Mouse (Mus musculus) embryonic fibroblast, embryonic 13.5 days (primary cell): ENCODE measurements at regions not wholly inside any gene's neighbourhood (a gene's known extent, or its start where the extent isn't known, plus 50 kb on each side); places are given as distances from the start of the nearest gene placed in this dataset.

ENCODE experiments used
- CTCF ChIP-seq: IDR thresholded peaks from 2 replicates; pipeline ENCODE4 v1.5.1; 2011; ENCODE audit warnings: mild to moderate bottlenecking, control low read depth, low read length, moderate library complexity, borderline replicate concordance; ENCODE audit not compliant: insufficient read depth
- POLR2A ChIP-seq: IDR thresholded peaks from 2 replicates; pipeline ENCODE4 v1.6.1; 2011; ENCODE audit warnings: low read depth, mild to moderate bottlenecking, control low read depth, low read length, moderate library complexity

DNA sequence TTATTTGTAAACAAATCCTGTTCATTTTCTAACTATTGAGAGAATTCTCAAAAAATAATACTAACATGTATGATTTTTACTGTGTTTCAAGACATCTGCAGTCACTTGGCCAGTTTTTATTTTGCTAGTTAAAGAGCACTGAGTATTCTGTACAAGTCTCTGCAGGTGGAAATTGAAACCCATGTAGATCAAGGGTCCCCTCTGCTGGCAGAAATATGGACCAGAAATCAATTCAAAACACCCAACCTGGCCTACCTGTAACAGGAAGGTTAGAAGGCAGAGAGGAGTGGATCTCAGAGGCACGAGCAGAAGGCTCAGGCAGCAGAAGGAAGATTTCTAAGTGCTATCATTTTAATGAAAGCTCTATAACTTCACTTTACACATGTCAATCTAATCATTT, 298.3 kb downstream of the Slc22a22 start:
- no peak for TF ChIP-seq CTCF
- no peak for TF ChIP-seq POLR2A
